Mouse (Mus musculus) intestine, embryonic 15.5 days (tissue): ENCODE measurements around the gene Zdhhc17. TPM values are rescaled to one million over a fixed set of nuclear protein-coding genes. Genes with fewer than 3 reads are reported as not detected.

Experiments
- ATAC-seq: fragments of 200-750 bp; cut with Nextera tagmentation; 2 replicates; pipeline ENCODE4 v1.8.0; 2017; ENCODE audit warnings: moderate TSS enrichment, moderate library complexity
- H3K27ac ChIP-seq: fragments of 300-500 bp; sonication (generic); 2 replicates; pipeline ENCODE4 v1.5.1; 2015; ENCODE audit warnings: mild to moderate bottlenecking, inconsistent platforms
- H3K27me3 ChIP-seq: fragments of 300-500 bp; sonication (generic); replicated peaks from 2 replicates; pipeline ENCODE4 v1.6.1; 2015; ENCODE audit warnings: inconsistent platforms
- H3K36me3 ChIP-seq: fragments of 300-500 bp; sonication (generic); 2 replicates; pipeline ENCODE4 v1.6.1; 2015; ENCODE audit warnings: inconsistent platforms
- H3K4me1 ChIP-seq: fragments of 300-500 bp; sonication (generic); replicated peaks from 2 replicates; pipeline ENCODE4 v1.6.1; 2015; ENCODE audit warnings: inconsistent platforms
- H3K4me2 ChIP-seq: fragments of 300-500 bp; sonication (generic); replicated peaks from 2 replicates; pipeline ENCODE4 v1.6.1; 2015; ENCODE audit warnings: mild to moderate bottlenecking, inconsistent platforms
- H3K4me3 ChIP-seq: fragments of 300-500 bp; sonication (generic); replicated peaks from 2 replicates; pipeline ENCODE4 v1.5.1; 2015; ENCODE audit warnings: inconsistent platforms
- H3K9ac ChIP-seq: fragments of 300-500 bp; sonication (generic); 2 replicates; pipeline ENCODE4 v1.6.1; 2015; ENCODE audit warnings: inconsistent platforms
- H3K9me3 ChIP-seq: fragments of 300-500 bp; sonication (generic); 2 replicates; pipeline ENCODE4 v1.6.1; 2016; ENCODE audit warnings: inconsistent platforms
- WGBS: fragments of 180-500 bp; shearing (Covaris S2); methylation state at CpG from one replicate; pipeline ENCODE4 v1.1.7; 2015; 5-methylcytosine and 5-hydroxymethylcytosine counted together
- polyA plus RNA-seq: library from polyadenylated mRNA; unstranded; fragments of >200 nt; fragmentation: Nextera tagmentation; extraction: Ambion mirVana; gene quantifications from 2 replicates; pipeline ENCODE4 v1.2.1, GENCODE M21; 2015

The Zdhhc17 gene
- polyA plus RNA-seq, 1 experiment from 2014 or later = 19.3 TPM

- no peak overlapping the region for H3K9ac ChIP-seq
- H3K4me1 ChIP-seq = no peaks in the 10 kb centered on the region
- WGBS = 74% methylated on average over 4 of the region's 4 CpGs
- H3K36me3 ChIP-seq = no peaks in the 10 kb centered on the region
- no peak overlapping the region for H3K4me3 ChIP-seq
- H3K27ac ChIP-seq = no peak overlapping the region
- H3K4me2 ChIP-seq = no peak overlapping the region
- H3K27me3 ChIP-seq = no peaks in the 10 kb centered on the region
- H3K9me3 ChIP-seq = no peaks in the 10 kb centered on the region
- no peak for ATAC-seq
These were observed 14.8 kb upstream of the Zdhhc17 start for GRCm38 (mm10) chr10:111024746-111025145.

GRCm38 (mm10) chr10:111014476-111014875, 4.5 kb upstream of the Zdhhc17 start:
- H3K36me3 ChIP-seq = no peaks in the 10 kb centered on the region
- no peak overlapping the region for H3K27ac ChIP-seq
- H3K9me3 ChIP-seq = no peaks in the 10 kb centered on the region
- no peak overlapping the region for H3K4me2 ChIP-seq
- no peak overlapping the region for H3K9ac ChIP-seq
- H3K27me3 ChIP-seq = no peaks in the 10 kb centered on the region
- 85% methylated on average over 17 of the region's 17 CpGs for WGBS
- ATAC-seq = no peak
- no peaks in the 10 kb centered on the region for H3K4me1 ChIP-seq
- no peak overlapping the region for H3K4me3 ChIP-seq

DNA sequence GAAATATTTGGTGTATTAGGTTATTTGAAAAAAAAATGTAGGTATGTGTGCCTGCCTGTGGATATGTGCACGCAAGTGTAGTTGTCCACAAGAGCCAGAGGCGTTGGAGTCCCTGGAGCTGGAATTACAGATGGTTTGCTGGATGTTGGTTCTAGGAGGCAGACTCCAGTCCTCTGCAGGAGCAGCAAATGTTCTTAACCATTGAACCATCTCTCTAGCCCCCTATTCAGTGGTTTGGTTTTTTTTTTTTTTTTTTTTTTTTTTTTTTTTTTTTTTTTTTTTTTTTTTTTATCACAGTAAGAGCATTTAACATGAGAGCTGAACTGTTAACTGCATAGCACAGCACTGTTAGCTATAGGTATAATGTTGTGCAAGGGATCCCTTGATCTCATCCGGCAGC, 3.3 kb upstream of the Zdhhc17 start:
- WGBS = 96% methylated on average over 3 of the region's 3 CpGs
- Histone ChIP-seq H3K4me2 (no peak overlapping the region), H3K9me3 (no peaks in the 10 kb centered on the region), H3K36me3 (no peaks in the 10 kb centered on the region), H3K4me1 (no peaks in the 10 kb centered on the region), H3K9ac (no peak overlapping the region), H3K27me3 (no peaks in the 10 kb centered on the region), H3K4me3 (no peak overlapping the region), H3K27ac (no peak overlapping the region)
- no peak for ATAC-seq

GRCm38 (mm10) chr10:111012496-111013038, 2.6 kb upstream of the Zdhhc17 start:
- Histone ChIP-seq H3K36me3 (no peaks in the 10 kb centered on the region), H3K9ac (no peak overlapping the region), H3K4me2 (no peak overlapping the region), H3K4me3 (no peak overlapping the region), H3K4me1 (no peaks in the 10 kb centered on the region), H3K9me3 (no peaks in the 10 kb centered on the region), H3K27me3 (no peaks in the 10 kb centered on the region), H3K27ac (no peak overlapping the region)
- ATAC-seq = no peak
- 63% methylated on average over 5 of the region's 5 CpGs for WGBS

DNA sequence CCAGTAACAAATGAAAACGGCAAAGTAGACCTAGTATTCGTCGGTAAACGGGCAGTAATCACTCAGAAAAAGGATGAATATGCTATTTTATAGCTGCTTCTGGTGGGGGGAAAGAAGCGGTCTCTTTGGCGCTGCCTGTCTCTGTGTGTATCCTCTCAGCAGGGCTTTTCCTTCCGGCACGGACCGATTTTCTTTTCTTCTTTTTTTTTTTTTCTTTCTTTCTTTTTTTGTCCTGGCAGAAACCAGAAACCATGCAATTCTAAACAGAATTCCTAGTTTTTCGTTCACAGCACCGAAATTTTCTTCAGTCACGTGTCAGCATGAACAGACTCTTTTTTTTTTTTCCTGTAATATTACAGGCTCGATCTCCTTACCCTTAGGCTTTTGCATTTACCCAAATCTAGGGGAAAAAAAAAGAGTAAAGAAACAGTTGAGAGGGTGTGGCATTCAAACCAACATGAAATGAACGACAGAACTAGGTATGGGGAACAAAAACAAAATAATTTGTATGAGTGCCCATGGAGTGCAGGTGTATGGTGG, 1.4 kb upstream of the Zdhhc17 start:
- peak overlapping the region; percentile 91 for H3K4me3 ChIP-seq
- H3K36me3 ChIP-seq = no peaks in the 10 kb centered on the region
- peak overlapping the region; percentile 92 for H3K4me2 ChIP-seq
- H3K27me3 ChIP-seq = no peaks in the 10 kb centered on the region
- peak overlapping the region; percentile 93 for H3K9ac ChIP-seq
- no peaks in the 10 kb centered on the region for H3K9me3 ChIP-seq
- WGBS = 2% methylated on average over 14 of the region's 14 CpGs
- no peaks in the 10 kb centered on the region for H3K4me1 ChIP-seq
- no peak for ATAC-seq
- H3K27ac ChIP-seq = peak overlapping the region; percentile 98; the same call in 1 of the 2 replicates

DNA sequence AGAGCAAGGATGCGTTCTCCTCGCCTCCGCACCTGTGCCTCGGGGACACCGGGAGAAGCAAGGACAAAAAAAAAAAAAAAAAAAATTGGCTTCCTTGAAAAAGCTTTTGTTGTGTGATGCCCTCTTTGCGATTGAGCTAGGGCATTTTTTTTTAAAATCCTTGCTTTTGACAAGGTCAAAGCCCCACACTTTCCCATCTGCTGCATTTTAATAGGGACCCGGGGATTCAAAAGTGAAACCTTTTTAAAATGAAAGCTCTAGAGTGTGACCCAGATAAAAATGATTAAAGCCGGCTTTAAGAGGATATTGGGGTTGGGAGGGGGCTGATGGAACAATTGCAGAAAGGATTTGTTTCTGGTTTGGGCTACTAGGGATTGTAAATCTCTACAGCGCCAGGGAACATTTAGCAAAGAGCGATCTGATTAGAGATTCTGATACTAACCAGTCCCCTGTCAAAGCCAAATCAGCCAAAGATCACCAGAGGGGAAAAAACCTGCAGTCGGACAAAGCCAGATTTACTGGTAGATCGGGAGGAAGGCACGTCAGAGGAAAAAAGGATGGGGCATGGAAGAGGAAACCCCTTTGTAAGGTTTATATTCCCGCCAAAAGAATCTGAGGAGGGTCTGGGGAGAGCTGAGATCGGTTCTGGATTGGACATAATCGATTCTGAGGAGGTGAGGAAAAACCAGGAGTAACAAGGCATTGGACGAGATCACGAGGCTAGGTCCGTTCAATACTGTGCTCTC, 713 bp upstream of the Zdhhc17 start:
- H3K4me3 ChIP-seq = peak overlapping the region; percentile 91
- WGBS = 1% methylated on average over 19 of the region's 19 CpGs

GRCm38 (mm10) chr10:111009113-111009640, 763 bp downstream of the Zdhhc17 start:
- Histone ChIP-seq H3K4me3 (peak overlapping the region; percentile 91), H3K4me2 (peak overlapping the region; percentile 92), H3K4me1 (no peaks in the 10 kb centered on the region), H3K27me3 (no peaks in the 10 kb centered on the region), H3K27ac (peak overlapping the region; percentile 98), H3K9ac (peak overlapping the region; percentile 93), H3K9me3 (no peaks in the 10 kb centered on the region), H3K36me3 (no peaks in the 10 kb centered on the region)
- no peak for ATAC-seq
- 1% methylated on average over 28 of the region's 28 CpGs for WGBS

More for the DNA sequence above, 713 bp upstream of the Zdhhc17 start:
- H3K27ac ChIP-seq = peak overlapping the region; percentile 98
- H3K9me3 ChIP-seq = no peaks in the 10 kb centered on the region
- ATAC-seq = no peak
- peak overlapping the region; percentile 93 for H3K9ac ChIP-seq
- no peaks in the 10 kb centered on the region for H3K27me3 ChIP-seq
- no peaks in the 10 kb centered on the region for H3K4me1 ChIP-seq
- H3K36me3 ChIP-seq = no peaks in the 10 kb centered on the region
- H3K4me2 ChIP-seq = peak overlapping the region; percentile 92

GRCm38 (mm10) chr10:111007687-111008086, 2.3 kb downstream of the Zdhhc17 start:
- 80% methylated on average over 4 of the region's 4 CpGs for WGBS
- Histone ChIP-seq H3K36me3 (no peaks in the 10 kb centered on the region), H3K4me2 (no peak overlapping the region), H3K9ac (no peak overlapping the region), H3K4me1 (no peaks in the 10 kb centered on the region), H3K9me3 (no peaks in the 10 kb centered on the region), H3K27ac (no peak overlapping the region), H3K4me3 (no peak overlapping the region), H3K27me3 (no peaks in the 10 kb centered on the region)
- no peak for ATAC-seq

DNA sequence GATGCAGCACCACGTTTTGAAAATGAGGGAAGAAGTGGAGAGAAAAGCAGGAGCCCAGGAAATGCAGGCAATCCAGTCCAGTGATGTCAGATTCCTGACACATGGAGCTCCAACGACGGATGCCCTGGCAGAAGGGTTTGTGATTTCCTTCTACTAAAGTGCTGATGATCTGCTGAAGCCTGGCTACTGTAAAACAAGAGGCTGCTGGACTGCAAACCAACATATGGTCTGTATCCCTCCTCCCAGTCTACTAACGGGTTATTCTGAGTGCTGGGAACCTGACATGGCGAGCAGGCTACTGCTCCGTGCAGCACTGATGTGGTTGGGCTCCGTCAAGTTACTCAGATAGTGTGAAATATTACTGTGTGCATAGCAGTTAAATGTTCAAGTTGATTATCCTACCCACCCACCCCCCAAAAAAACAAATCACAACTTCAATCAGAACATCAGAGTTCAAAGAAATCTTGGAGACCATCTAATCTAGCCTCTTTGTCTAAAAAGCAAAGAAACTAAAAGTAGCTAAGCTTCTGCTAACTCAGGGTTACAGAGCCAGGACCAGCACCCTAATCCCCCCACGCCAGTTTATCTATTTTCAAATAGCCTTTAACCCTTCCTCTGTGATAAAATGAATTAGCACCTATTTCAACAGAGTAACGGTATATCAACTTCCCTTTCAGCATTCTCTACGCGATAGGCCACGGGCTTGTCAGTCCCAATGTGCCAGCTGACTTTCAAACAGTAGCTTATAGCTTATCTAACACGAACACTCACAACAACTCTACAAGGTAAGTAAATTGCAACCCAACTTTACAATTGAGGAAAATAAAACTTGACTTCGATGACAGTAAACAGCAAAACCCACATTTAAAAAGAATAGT, 4.1 kb downstream of the Zdhhc17 start:
- H3K27ac ChIP-seq = no peak overlapping the region
- no peaks in the 10 kb centered on the region for H3K27me3 ChIP-seq
- H3K4me2 ChIP-seq = no peak overlapping the region
- ATAC-seq = no peak
- H3K4me3 ChIP-seq = no peak overlapping the region
- no peak overlapping the region for H3K9ac ChIP-seq
- H3K9me3 ChIP-seq = no peaks in the 10 kb centered on the region
- H3K4me1 ChIP-seq = no peaks in the 10 kb centered on the region
- WGBS = 47% methylated on average over 14 of the region's 14 CpGs
- H3K36me3 ChIP-seq = no peaks in the 10 kb centered on the region

- peak; percentile 64 for ATAC-seq
- Histone ChIP-seq H3K27me3 (no peaks in the 10 kb centered on the region), H3K9ac (no peak overlapping the region)
These were observed 5.7 kb downstream of the Zdhhc17 start for GRCm38 (mm10) chr10:111004220-111004619.

GRCm38 (mm10) chr10:110999201-110999600, 10.7 kb downstream of the Zdhhc17 start:
- no peaks in the 10 kb centered on the region for H3K9me3 ChIP-seq
- no peak overlapping the region for H3K27ac ChIP-seq
- H3K27me3 ChIP-seq = no peaks in the 10 kb centered on the region
- H3K4me2 ChIP-seq = no peak overlapping the region
- no peak overlapping the region for H3K9ac ChIP-seq
- ATAC-seq = no peak
- no peaks in the 10 kb centered on the region for H3K36me3 ChIP-seq
- H3K4me3 ChIP-seq = no peak overlapping the region
- 56% methylated on average over 5 of the region's 5 CpGs for WGBS
- H3K4me1 ChIP-seq = no peaks in the 10 kb centered on the region

More at GRCm38 (mm10) chr10:111004220-111004619, 5.7 kb downstream of the Zdhhc17 start:
- Histone ChIP-seq H3K9me3 (no peaks in the 10 kb centered on the region), H3K4me1 (no peaks in the 10 kb centered on the region), H3K27ac (no peak overlapping the region), H3K36me3 (no peaks in the 10 kb centered on the region), H3K4me2 (no peak overlapping the region), H3K4me3 (no peak overlapping the region)
- 72% methylated on average over 6 of the region's 6 CpGs for WGBS

DNA sequence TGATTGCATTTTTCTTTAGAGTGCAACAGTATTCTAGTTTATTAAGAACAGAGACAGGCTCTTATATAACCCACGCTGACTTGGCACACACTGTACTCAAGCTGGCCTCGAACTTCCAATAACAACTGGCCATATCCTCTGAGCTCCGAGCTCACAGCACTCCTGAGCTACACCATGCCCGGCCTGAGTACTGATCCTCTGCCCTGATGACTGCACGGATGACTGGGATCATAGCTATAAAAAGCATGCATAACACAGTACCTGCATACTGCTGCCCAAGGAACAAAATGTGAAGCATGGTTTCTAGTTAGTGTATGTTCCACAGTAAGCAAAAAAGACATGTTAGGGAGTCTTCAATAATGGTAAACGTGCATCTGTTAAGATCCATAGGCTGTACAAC, 12.8 kb downstream of the Zdhhc17 start:
- Histone ChIP-seq H3K27ac (no peak overlapping the region), H3K9ac (no peak overlapping the region), H3K9me3 (no peaks in the 10 kb centered on the region), H3K36me3 (no peaks in the 10 kb centered on the region), H3K4me2 (no peak overlapping the region), H3K27me3 (no peaks in the 10 kb centered on the region), H3K4me3 (no peak overlapping the region), H3K4me1 (0 out of 2 replicates have a peak, but pooled peaks cover 2% of the 10 kb centered on the region)
- no peak for ATAC-seq
- WGBS = 87% methylated on average over 6 of the region's 6 CpGs
